Mouse (Mus musculus) stomach, embryonic 14.5 days (tissue): ENCODE data around the gene Aspscr1. TPM values are rescaled to one million over a fixed set of nuclear protein-coding genes. Genes with fewer than 3 reads are reported as not detected.

ENCODE experiments used
- ATAC-seq: fragments of 200-750 bp; cut with Nextera tagmentation; 2 replicates; pipeline ENCODE4 v1.8.0; 2017; ENCODE audit warnings: low read depth, moderate TSS enrichment; ENCODE audit not compliant: insufficient number of reproducible peaks, insufficient read depth, low FRiP score
- H3K27ac ChIP-seq: fragments of 300-500 bp; sonication (generic); 2 replicates; pipeline ENCODE4 v1.5.1; 2014; ENCODE audit warnings: mild to moderate bottlenecking, low read length, moderate library complexity, mixed read lengths
- H3K27me3 ChIP-seq: fragments of 300-500 bp; sonication (generic); 2 replicates; pipeline ENCODE4 v1.6.1; 2014; ENCODE audit warnings: low read length, control low read depth, mixed read lengths; ENCODE audit not compliant: control insufficient read depth, insufficient read depth
- H3K36me3 ChIP-seq: fragments of 300-500 bp; sonication (generic); 2 replicates; pipeline ENCODE4 v1.6.1; 2014; ENCODE audit warnings: mild to moderate bottlenecking, control low read depth, low read length, moderate library complexity, mixed read lengths; ENCODE audit not compliant: control insufficient read depth, insufficient read depth
- H3K4me1 ChIP-seq: fragments of 300-500 bp; sonication (generic); 2 replicates; pipeline ENCODE4 v1.6.1; 2014; ENCODE audit warnings: low read length, control low read depth, mixed read lengths; ENCODE audit not compliant: control insufficient read depth, insufficient read depth
- H3K4me2 ChIP-seq: fragments of 300-500 bp; sonication (generic); replicated peaks from 2 replicates; pipeline ENCODE4 v1.6.1; 2014; ENCODE audit warnings: low read depth, low read length, control low read depth
- H3K4me3 ChIP-seq: fragments of 300-500 bp; sonication (generic); 2 replicates; pipeline ENCODE4 v1.5.1; 2014; ENCODE audit warnings: low read depth, low read length, control low read depth
- H3K9ac ChIP-seq: fragments of 300-500 bp; sonication (generic); replicated peaks from 2 replicates; pipeline ENCODE4 v1.6.1; 2014; ENCODE audit warnings: low read depth, mild to moderate bottlenecking, control low read depth, low read length, moderate library complexity, mixed read lengths
- H3K9me3 ChIP-seq: fragments of 300-500 bp; sonication (generic); 2 replicates; pipeline ENCODE4 v1.6.1; 2016; ENCODE audit warnings: low read depth, low read length, control low read depth; ENCODE audit not compliant: control insufficient read depth
- WGBS: fragments of 180-500 bp; shearing (Covaris S2); extraction: QIAGEN DNeasy Blood & Tissue Kit; methylation state at CpG from one replicate; pipeline ENCODE4 v1.1.7; 2014; 5-methylcytosine and 5-hydroxymethylcytosine counted together
- microRNA-seq: library from miRNA; unstranded; fragments of <30 nt; microRNA quantifications from one replicate; pipeline ENCODE4, GENCODE M21; 2016
- polyA plus RNA-seq: library from polyadenylated mRNA; unstranded; fragments of >200 nt; fragmentation: Nextera tagmentation; extraction: Ambion mirVana; gene quantifications from 2 replicates; pipeline ENCODE4 v1.2.1, GENCODE M21; 2014

Gene Aspscr1
- polyA plus RNA-seq, 1 experiment from 2014 or later: 115 TPM

- H3K27ac ChIP-seq: no peak overlapping the region
- H3K9me3 ChIP-seq: no peaks in the 10 kb centered on the region
- ATAC-seq: no peak
- H3K4me1 ChIP-seq: no peaks in the 10 kb centered on the region
- no peak overlapping the region for H3K4me3 ChIP-seq
- no peaks in the 10 kb centered on the region for H3K36me3 ChIP-seq
- no peaks in the 10 kb centered on the region for H3K27me3 ChIP-seq
- no peak overlapping the region for H3K9ac ChIP-seq
- WGBS: 93% methylated on average over 5 of the region's 5 CpGs
- H3K4me2 ChIP-seq: no peak overlapping the region
Measured at GRCm38 (mm10) chr11:120740981-120741380, 68.2 kb downstream of the Aspscr1 start.

- Histone ChIP-seq H3K36me3 (no peaks in the 10 kb centered on the region), H3K27ac (no peak overlapping the region), H3K27me3 (no peaks in the 10 kb centered on the region), H3K9ac (no peak overlapping the region), H3K4me3 (no peak overlapping the region), H3K9me3 (no peaks in the 10 kb centered on the region), H3K4me1 (no peaks in the 10 kb centered on the region), H3K4me2 (no peak overlapping the region)
- 60% methylated on average over 7 of the region's 7 CpGs for WGBS
- no peak for ATAC-seq
Measured at GRCm38 (mm10) chr11:120744121-120744701, 71.4 kb downstream of the Aspscr1 start.

- H3K36me3 ChIP-seq: no peaks in the 10 kb centered on the region
- H3K4me1 ChIP-seq: no peaks in the 10 kb centered on the region
- H3K27me3 ChIP-seq: no peaks in the 10 kb centered on the region
- H3K9me3 ChIP-seq: no peaks in the 10 kb centered on the region
- ATAC-seq: no peak
- no peak overlapping the region for H3K4me3 ChIP-seq
- H3K27ac ChIP-seq: no peak overlapping the region
- H3K9ac ChIP-seq: no peak overlapping the region
- 66% methylated on average over 4 of the region's 4 CpGs for WGBS
- no peak overlapping the region for H3K4me2 ChIP-seq
Measured at GRCm38 (mm10) chr11:120747974-120748373, 75.2 kb downstream of the Aspscr1 start.

GRCm38 (mm10) chr11:120749430-120749829, 76.7 kb downstream of the Aspscr1 start:
- Histone ChIP-seq H3K27me3 (no peaks in the 10 kb centered on the region), H3K4me2 (no peak overlapping the region), H3K36me3 (no peaks in the 10 kb centered on the region), H3K27ac (no peak overlapping the region), H3K9ac (no peak overlapping the region), H3K9me3 (no peaks in the 10 kb centered on the region), H3K4me1 (no peaks in the 10 kb centered on the region), H3K4me3 (no peak overlapping the region)
- 58% methylated on average over 8 of the region's 8 CpGs for WGBS
- no peak for ATAC-seq

- Histone ChIP-seq H3K4me1 (no peaks in the 10 kb centered on the region), H3K36me3 (no peaks in the 10 kb centered on the region), H3K27ac (no peak overlapping the region), H3K4me3 (no peak overlapping the region), H3K9me3 (no peaks in the 10 kb centered on the region), H3K4me2 (no peak overlapping the region), H3K9ac (no peak overlapping the region), H3K27me3 (no peaks in the 10 kb centered on the region)
- no peak for ATAC-seq
- 58% methylated on average over 4 of the region's 4 CpGs for WGBS
Measured at GRCm38 (mm10) chr11:120751606-120752005, 78.8 kb downstream of the Aspscr1 start.

Small RNAs within 50 kb of the gene (microRNA-seq; reads per million reads assigned to microRNA genes)
- not detected for gene Mir6936

Other genes starting within 250 kb of the Aspscr1 start
- 32.9 and 37.0 TPM in 2 replicates for gene Nploc4, start 235.3 kb upstream of the Aspscr1 start, polyA plus RNA-seq
- not detected in 2 replicates for gene Tspan10, start 230.3 kb upstream of the Aspscr1 start, polyA plus RNA-seq
- gene Pde6g, start 219.5 kb upstream of the Aspscr1 start, polyA plus RNA-seq: 0.21 TPM in 1 of 2 replicates, not detected in the other
- 15.0 and 15.3 TPM in 2 replicates for gene Oxld1, start 214.9 kb upstream of the Aspscr1 start, polyA plus RNA-seq
- 30.9 and 31.1 TPM in 2 replicates for gene Ccdc137, start 214.9 kb upstream of the Aspscr1 start, polyA plus RNA-seq
- 43.3 and 49.4 TPM in 2 replicates for gene Arl16, start 205.4 kb upstream of the Aspscr1 start, polyA plus RNA-seq
- 150 and 153 TPM in 2 replicates for gene Mrpl12, start 188.4 kb upstream of the Aspscr1 start, polyA plus RNA-seq
- gene Slc25a10, start 181.1 kb upstream of the Aspscr1 start, polyA plus RNA-seq: 66.5 and 75.1 TPM in 2 replicates
- 1.2 and 1.9 TPM in 2 replicates for gene Gcgr, start 142.3 kb upstream of the Aspscr1 start, polyA plus RNA-seq
- 229 and 239 TPM in 2 replicates for gene Mcrip1, start 123.2 kb upstream of the Aspscr1 start, polyA plus RNA-seq
- gene Ppp1r27, start 121.8 kb upstream of the Aspscr1 start, polyA plus RNA-seq: not detected in 2 replicates
- gene P4hb, start 99.7 kb upstream of the Aspscr1 start, polyA plus RNA-seq: 768 and 850 TPM in 2 replicates
- 575 and 578 TPM in 2 replicates for gene Arhgdia, start 91.3 kb upstream of the Aspscr1 start, polyA plus RNA-seq
- gene Alyref, start 74.6 kb upstream of the Aspscr1 start, polyA plus RNA-seq: 314 and 411 TPM in 2 replicates
- gene Anapc11, start 74.6 kb upstream of the Aspscr1 start, polyA plus RNA-seq: 234 and 267 TPM in 2 replicates
- 13.0 and 13.7 TPM in 2 replicates for gene Npb, start 64.5 kb upstream of the Aspscr1 start, polyA plus RNA-seq
- 119 and 135 TPM in 2 replicates for gene Pcyt2, start 55.0 kb upstream of the Aspscr1 start, polyA plus RNA-seq
- gene Sirt7, start 47.7 kb upstream of the Aspscr1 start, polyA plus RNA-seq: 31.1 and 36.1 TPM in 2 replicates
- 21.2 and 25.0 TPM in 2 replicates for gene Mafg, start 39.4 kb upstream of the Aspscr1 start, polyA plus RNA-seq
- gene Pycr1, start 29.2 kb upstream of the Aspscr1 start, polyA plus RNA-seq: 28.1 and 28.6 TPM in 2 replicates
- gene Myadml2, start 24.8 kb upstream of the Aspscr1 start, polyA plus RNA-seq: not detected in 2 replicates
- 14.0 and 14.2 TPM in 2 replicates for gene Notum, start 11.8 kb upstream of the Aspscr1 start, polyA plus RNA-seq
- 152 and 165 TPM in 2 replicates for gene Cenpx, start 40.8 kb downstream of the Aspscr1 start, polyA plus RNA-seq
- 48.6 and 55.2 TPM in 2 replicates for gene Lrrc45, start 41.0 kb downstream of the Aspscr1 start, polyA plus RNA-seq
- gene Rac3, start 48.5 kb downstream of the Aspscr1 start, polyA plus RNA-seq: 11.1 and 11.7 TPM in 2 replicates
- gene Dcxr, start 54.3 kb downstream of the Aspscr1 start, polyA plus RNA-seq: 33.2 TPM in 2 replicates
- gene Cbr2, start 59.1 kb downstream of the Aspscr1 start, polyA plus RNA-seq: 36.9 and 46.6 TPM in 2 replicates
- 3.6 and 5.4 TPM in 2 replicates for gene Hmga1b, start 89.8 kb downstream of the Aspscr1 start, polyA plus RNA-seq
- gene Rfng, start 111.2 kb downstream of the Aspscr1 start, polyA plus RNA-seq: 27.8 and 29.5 TPM in 2 replicates
- 218 and 224 TPM in 2 replicates for gene Gps1, start 111.3 kb downstream of the Aspscr1 start, polyA plus RNA-seq
- 59.7 and 66.9 TPM in 2 replicates for gene Dus1l, start 123.4 kb downstream of the Aspscr1 start, polyA plus RNA-seq
- 69.0 and 70.9 TPM in 2 replicates for gene Fasn, start 151.6 kb downstream of the Aspscr1 start, polyA plus RNA-seq